In genomic region chr17:79919566-79920350, GRCm38 (mm10) we compare ENCODE assay signal across 8 mouse cellular contexts.
DNase-seq lines count a peak whose midpoint lies in the region.

No protein-coding gene starts in this region.

- peak; percentile 21 to 43 for DNase-seq in cerebellum, postnatal 14 days
- DNase-seq in cerebellum, adult 8-10 months, result no peak
- DNase-seq in urinary bladder, postnatal 14 days (ENCODE audit: low spot score), result peak; percentile 35
- DNase-seq in urinary bladder, postnatal 10 days (ENCODE audit: low spot score), result no peak
- DNase-seq in kidney, adult 8-10 months, result peak; percentile 23 to 44
- peak; percentile 82 for DNase-seq in lung, postnatal 36 days
- no peak for DNase-seq in thymus, postnatal 14 days
- DNase-seq in thymus, postnatal 10 days (ENCODE audit: low spot score in 2 of 2), result no peak

Comparison
In these comparisons a context has a peak if more than half of its experiments do, and no peak if none do; other contexts are left out.
1. DNase-seq: peak in cerebellum, postnatal 14 days (2 of 2), urinary bladder, postnatal 14 days (single experiment), kidney, adult 8-10 months (2 of 2) and lung, postnatal 36 days (single experiment); none in cerebellum, adult 8-10 months (single experiment), urinary bladder, postnatal 10 days (single experiment), thymus, postnatal 14 days (single experiment) and thymus, postnatal 10 days (0 of 2).